Mouse (Mus musculus) limb, embryonic 14.5 days (tissue): ENCODE measurements around the gene Marc1. TPM values are rescaled to one million over a fixed set of nuclear protein-coding genes. Genes with fewer than 3 reads are reported as not detected.

Experiments
- ATAC-seq: fragments of 200-750 bp; cut with Nextera tagmentation; 2 replicates; pipeline ENCODE4 v1.8.0; 2017; ENCODE audit warnings: low read depth, moderate number of reproducible peaks, moderate TSS enrichment; ENCODE audit not compliant: low FRiP score
- DNase-seq: peaks from one replicate; pipeline ENCODE4 v3.0.0-alpha.2; 2015; ENCODE audit warnings: low spot score
- H3K27ac ChIP-seq: fragments of 300-500 bp; sonication (generic); replicated peaks from 2 replicates; pipeline ENCODE4 v1.5.1; 2014; ENCODE audit warnings: low read depth, mild to moderate bottlenecking, low read length, moderate library complexity, mixed read lengths
- H3K27me3 ChIP-seq: fragments of 300-500 bp; sonication (generic); 2 replicates; pipeline ENCODE4 v1.6.1; 2014; ENCODE audit warnings: low read length, mixed read lengths; ENCODE audit not compliant: control insufficient read depth, insufficient read depth
- H3K36me3 ChIP-seq: fragments of 300-500 bp; sonication (generic); 2 replicates; pipeline ENCODE4 v1.6.1; 2014; ENCODE audit warnings: mild to moderate bottlenecking, low read length, moderate library complexity, mixed read lengths; ENCODE audit not compliant: control insufficient read depth, insufficient read depth
- H3K4me1 ChIP-seq: fragments of 300-500 bp; sonication (generic); 2 replicates; pipeline ENCODE4 v1.6.1; 2014; ENCODE audit warnings: antibody characterized with exemption, low read length, mixed read lengths; ENCODE audit not compliant: control insufficient read depth, insufficient read depth
- H3K4me2 ChIP-seq: fragments of 300-500 bp; sonication (generic); replicated peaks from 2 replicates; pipeline ENCODE4 v1.6.1; 2014; ENCODE audit warnings: low read depth, mild to moderate bottlenecking, low read length, moderate library complexity; ENCODE audit not compliant: severe bottlenecking
- H3K4me3 ChIP-seq: fragments of 300-500 bp; sonication (generic); replicated peaks from 2 replicates; pipeline ENCODE4 v1.5.1; 2014; ENCODE audit warnings: low read length
- H3K9ac ChIP-seq: fragments of 300-500 bp; sonication (generic); 2 replicates; pipeline ENCODE4 v1.6.1; 2014; ENCODE audit warnings: mild to moderate bottlenecking, low read depth, low read length, moderate library complexity; ENCODE audit not compliant: severe bottlenecking
- H3K9me3 ChIP-seq: fragments of 300-500 bp; sonication (generic); 2 replicates; pipeline ENCODE4 v1.6.1; 2016; ENCODE audit warnings: low read length; ENCODE audit not compliant: control insufficient read depth
- POLR2A ChIP-seq: fragments of 200-500 bp; IDR thresholded peaks from 2 replicates; pipeline ENCODE4 v1.8.0; 2012; ENCODE audit warnings: inconsistent platforms, mild to moderate bottlenecking, moderate library complexity, borderline replicate concordance; ENCODE audit not compliant: insufficient read depth, insufficient read length; ENCODE audit errors: extremely low read depth
- WGBS: fragments of 180-500 bp; shearing (Covaris S2); extraction: QIAGEN DNeasy Blood & Tissue Kit; methylation state at CpG from one replicate; pipeline ENCODE4 v1.1.7; 2014; 5-methylcytosine and 5-hydroxymethylcytosine counted together
- polyA plus RNA-seq, 2 experiments: library from polyadenylated mRNA; depleted of rRNA in 1 of 2; stranded (reverse) in 1 of 2; unstranded in 1 of 2; fragments of >200 nt; fragmentation: Nextera tagmentation in 1 of 2; extraction: Ambion mirVana in 1 of 2; gene quantifications; 2 replicates each; pipeline versions ENCODE4 v1.2.1 to v1.2.3; 2012 to 2014

The Marc1 gene
- polyA plus RNA-seq, 2 experiments = 0.11 to 0.13 TPM

DNA sequence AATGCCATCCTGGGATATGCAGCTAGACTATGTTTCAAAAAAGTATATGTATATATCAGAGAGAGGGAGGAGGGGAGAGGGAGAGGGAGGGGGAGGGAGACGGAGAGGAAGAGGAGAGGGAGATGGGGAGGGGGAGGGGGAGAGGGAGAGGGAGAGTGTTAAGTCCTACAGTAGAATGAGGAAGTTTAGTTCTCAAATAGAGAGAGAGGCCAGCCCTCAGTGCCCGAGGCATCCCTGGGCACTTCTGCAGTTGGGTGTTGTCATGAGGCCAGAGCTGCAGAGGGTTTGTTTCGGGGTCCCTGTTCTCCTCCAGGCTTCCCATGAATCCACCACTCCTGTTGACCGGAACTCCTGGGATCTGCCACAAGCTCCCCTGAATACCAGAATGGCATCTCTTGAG, 27.5 kb downstream of the Marc1 start:
- Histone ChIP-seq H3K4me3 (no peak overlapping the region), H3K4me2 (no peak overlapping the region), H3K9ac (no peak overlapping the region), H3K27ac (no peak overlapping the region), H3K4me1 (no peaks in the 10 kb centered on the region), H3K27me3 (no peaks in the 10 kb centered on the region), H3K9me3 (no peaks in the 10 kb centered on the region), H3K36me3 (no peaks in the 10 kb centered on the region)
- no peak for TF ChIP-seq POLR2A
- ATAC-seq (no peak), DNase-seq (no peak)
- WGBS = 91% methylated on average over 4 of the region's 4 CpGs

DNA sequence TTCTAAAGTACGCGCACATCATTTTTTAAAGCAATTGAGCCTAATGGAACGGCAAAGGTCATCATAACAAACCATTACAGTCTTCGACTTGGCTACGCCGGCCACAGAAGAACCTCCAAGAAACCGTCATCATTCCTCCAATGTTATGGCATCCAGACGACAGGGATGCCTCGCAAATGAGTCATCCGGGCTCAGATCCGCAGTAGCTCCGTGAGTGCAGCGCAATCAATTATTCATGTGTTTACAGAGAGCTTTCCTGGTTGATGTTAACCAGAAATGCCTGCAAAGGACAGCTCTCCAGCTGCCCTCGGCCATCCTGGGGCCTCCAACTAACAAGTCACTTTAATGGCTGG, 29.0 kb downstream of the Marc1 start:
- Histone ChIP-seq H3K27me3 (no peaks in the 10 kb centered on the region), H3K9ac (no peak overlapping the region), H3K27ac (no peak overlapping the region), H3K4me1 (no peaks in the 10 kb centered on the region), H3K4me3 (no peak overlapping the region), H3K36me3 (no peaks in the 10 kb centered on the region), H3K4me2 (no peak overlapping the region), H3K9me3 (no peaks in the 10 kb centered on the region)
- WGBS = 26% methylated on average over 14 of the region's 14 CpGs
- no peak for ATAC-seq
- TF ChIP-seq POLR2A = no peak
- no peak for DNase-seq

DNA sequence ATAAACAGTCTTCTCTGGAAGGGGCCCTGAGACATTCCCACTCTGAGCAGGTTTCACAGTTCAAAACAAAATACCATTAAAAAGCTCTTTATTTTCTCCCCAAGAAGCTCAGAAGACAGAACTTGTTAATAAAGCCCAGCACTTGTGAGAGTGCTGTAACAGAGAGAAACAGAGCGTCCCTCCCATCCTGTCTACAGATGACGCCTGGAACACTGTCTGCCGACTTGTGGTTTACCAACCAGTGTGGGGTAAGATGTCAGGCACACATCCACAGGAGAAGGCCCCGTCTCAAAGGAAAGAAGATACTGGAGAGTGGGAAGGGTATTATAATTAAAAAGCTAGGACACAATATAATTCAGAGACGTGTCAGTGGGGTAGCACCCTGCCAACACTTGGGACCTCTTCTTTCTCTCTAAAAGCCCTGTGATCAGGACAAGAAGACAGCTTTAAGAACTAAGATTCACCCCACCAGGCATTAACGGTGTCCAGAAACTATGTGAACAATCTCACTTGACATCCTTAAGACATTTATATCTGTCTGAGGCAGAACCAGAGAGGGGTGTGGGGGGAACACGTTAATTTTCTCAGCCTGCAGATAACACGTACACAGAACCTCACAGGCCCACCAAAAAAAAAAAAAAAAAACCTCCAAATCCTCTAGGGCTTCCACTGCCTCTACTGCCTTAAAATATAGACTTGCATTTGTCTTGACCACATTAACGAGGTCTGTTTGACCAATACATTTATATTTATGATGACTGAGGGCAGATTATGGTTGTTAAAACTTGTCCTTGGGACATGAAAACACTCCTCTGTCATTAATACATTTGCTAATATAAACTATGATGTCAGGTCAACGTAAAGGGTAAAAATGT, 29.6 kb downstream of the Marc1 start:
- H3K4me3 ChIP-seq = no peak overlapping the region
- no peaks in the 10 kb centered on the region for H3K36me3 ChIP-seq
- WGBS = 50% methylated on average over 10 of the region's 10 CpGs
- ATAC-seq (no peak), DNase-seq (no peak)
- TF ChIP-seq POLR2A = no peak
- no peaks in the 10 kb centered on the region for H3K4me1 ChIP-seq
- no peak overlapping the region for H3K9ac ChIP-seq
- no peak overlapping the region for H3K27ac ChIP-seq
- no peak overlapping the region for H3K4me2 ChIP-seq
- H3K9me3 ChIP-seq = no peaks in the 10 kb centered on the region
- H3K27me3 ChIP-seq = no peaks in the 10 kb centered on the region

DNA sequence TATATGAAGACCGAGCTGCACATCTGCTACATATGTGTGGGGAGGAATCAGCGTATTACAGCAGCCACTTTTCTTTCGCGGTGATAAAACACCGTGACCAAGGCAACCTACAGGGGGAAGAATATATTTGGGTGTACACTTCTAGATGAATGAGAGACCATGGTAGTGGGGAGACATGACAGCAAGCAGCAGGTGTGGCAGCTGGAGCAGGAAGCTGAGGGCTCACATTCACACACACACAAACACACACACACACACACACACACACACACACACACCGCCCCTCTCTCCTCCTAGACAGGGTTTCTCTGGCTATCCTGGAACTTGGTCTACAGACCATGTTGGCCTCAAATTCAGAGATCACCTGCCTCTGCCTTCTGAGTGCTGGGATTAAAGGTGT, 33.0 kb downstream of the Marc1 start:
- WGBS = 92% methylated on average over 6 of the region's 6 CpGs
- DNase-seq = no peak
- no peak for ATAC-seq
- H3K27me3 ChIP-seq = no peaks in the 10 kb centered on the region
- no peaks in the 10 kb centered on the region for H3K36me3 ChIP-seq
- no peak overlapping the region for H3K4me3 ChIP-seq
- no peak overlapping the region for H3K27ac ChIP-seq
- no peak overlapping the region for H3K4me2 ChIP-seq
- no peaks in the 10 kb centered on the region for H3K4me1 ChIP-seq
- no peak overlapping the region for H3K9ac ChIP-seq
- no peak for TF ChIP-seq POLR2A
- no peaks in the 10 kb centered on the region for H3K9me3 ChIP-seq

DNA sequence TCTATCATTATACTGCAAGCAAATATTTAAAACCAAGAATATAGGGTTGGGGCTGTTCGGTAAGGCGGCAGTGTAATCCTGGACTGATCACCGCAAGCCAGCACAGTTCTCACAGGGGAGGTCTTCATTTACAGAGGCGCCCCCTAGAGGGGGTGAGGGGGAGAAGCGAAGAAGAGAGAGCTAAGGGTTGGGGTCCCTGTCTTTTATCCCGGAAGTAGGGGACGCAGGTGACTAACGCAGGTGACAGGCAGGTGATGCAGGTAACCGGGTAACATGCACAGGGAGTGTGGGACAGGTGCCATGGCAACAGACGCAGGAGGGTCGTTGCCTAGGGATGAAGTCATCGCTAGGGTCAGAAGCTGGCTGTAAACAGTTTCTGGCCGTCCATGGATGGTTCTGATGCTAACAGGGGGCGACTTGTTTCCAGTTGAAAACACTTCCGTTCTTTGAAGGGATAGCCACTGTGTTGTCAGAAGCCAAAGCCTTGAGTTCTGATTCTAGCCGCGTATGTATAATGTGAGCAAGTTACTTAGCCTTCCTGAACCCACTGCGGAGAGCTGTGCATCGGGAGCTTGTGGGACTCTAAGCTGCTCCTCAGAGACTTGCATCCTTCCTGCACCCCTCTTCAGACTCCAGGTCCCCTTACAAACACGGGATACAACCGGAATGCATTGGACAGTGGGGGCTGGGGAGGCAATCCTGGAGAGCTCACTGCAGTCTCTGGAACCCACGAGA, 33.9 kb downstream of the Marc1 start:
- Histone ChIP-seq H3K4me2 (no peak overlapping the region), H3K4me3 (no peak overlapping the region), H3K9ac (no peak overlapping the region), H3K9me3 (no peaks in the 10 kb centered on the region), H3K27ac (no peak overlapping the region), H3K36me3 (no peaks in the 10 kb centered on the region), H3K4me1 (no peaks in the 10 kb centered on the region), H3K27me3 (no peaks in the 10 kb centered on the region)
- DNase-seq = no peak
- TF ChIP-seq POLR2A = no peak
- WGBS = 32% methylated on average over 22 of the region's 22 CpGs
- ATAC-seq = no peak
